Mouse (Mus musculus) testis, adult 2 months (tissue): ENCODE results near the gene Usp11. TPM values are rescaled to one million over a fixed set of nuclear protein-coding genes. Genes with fewer than 3 reads are reported as not detected.
"Not testable (repeated sequence)": the region's sequence is repeated elsewhere in the genome, so short reads cannot be mapped to it uniquely, and the experiment has no call there.

Source experiments
- H3K27ac ChIP-seq: fragments of 200-500 bp; 2 replicates; pipeline ENCODE4 v1.5.1; 2012; ENCODE audit warnings: low read depth, low read length; ENCODE audit not compliant: control insufficient read depth, insufficient read depth
- H3K27me3 ChIP-seq: fragments of 200-500 bp; 2 replicates; pipeline ENCODE4 v1.6.1; 2012; ENCODE audit warnings: mild to moderate bottlenecking, low read length, moderate library complexity; ENCODE audit not compliant: control insufficient read depth, insufficient read depth
- H3K36me3 ChIP-seq: fragments of 200-500 bp; 2 replicates; pipeline ENCODE4 v1.6.1; 2012; ENCODE audit warnings: mild to moderate bottlenecking, low read length; ENCODE audit not compliant: control insufficient read depth, insufficient read depth
- H3K4me1 ChIP-seq: fragments of 200-500 bp; 2 replicates; pipeline ENCODE4 v1.6.1; 2012; ENCODE audit warnings: low read length; ENCODE audit not compliant: control insufficient read depth, insufficient read depth
- H3K4me3 ChIP-seq: fragments of 200-500 bp; 2 replicates; pipeline ENCODE4 v1.5.1; 2012; ENCODE audit warnings: low read depth, mild to moderate bottlenecking, low read length, moderate library complexity, mixed read lengths; ENCODE audit not compliant: control insufficient read depth
- CTCF ChIP-seq: fragments of 200-500 bp; IDR thresholded peaks from 2 replicates; pipeline ENCODE4 v1.5.1; 2012; ENCODE audit warnings: low read depth, mild to moderate bottlenecking, inconsistent platforms, low read length, moderate library complexity; ENCODE audit not compliant: control insufficient read depth, insufficient read depth, insufficient replicate concordance
- POLR2A ChIP-seq: fragments of 200-500 bp; IDR thresholded peaks from 2 replicates; pipeline ENCODE4 v1.6.1; 2012; ENCODE audit warnings: low read depth, mild to moderate bottlenecking, inconsistent platforms, low read length, moderate library complexity; ENCODE audit not compliant: control insufficient read depth
- polyA plus RNA-seq: library from polyadenylated mRNA; depleted of rRNA; stranded (reverse); fragments of >200 nt; gene quantifications from 2 replicates; pipeline ENCODE4 v1.2.3, GENCODE M21; 2012; rRNA removed

The Usp11 gene
- polyA plus RNA-seq, 1 experiment: 5.6 TPM

DNA sequence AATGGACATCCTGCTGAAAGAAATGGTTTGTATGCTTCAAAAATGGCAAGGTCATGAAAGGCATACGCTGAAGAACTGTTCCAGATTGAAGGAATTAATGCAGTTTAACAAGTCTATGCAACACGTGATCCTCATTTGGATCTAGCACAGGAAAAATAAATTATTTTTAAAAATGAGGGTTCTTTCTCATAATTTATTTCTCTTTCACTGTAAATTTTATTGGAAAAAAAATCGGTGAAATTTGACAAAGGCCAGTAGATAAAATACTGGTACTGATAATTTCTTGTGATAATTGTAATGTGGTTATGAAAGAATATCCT lies 1.3 kb downstream of the Usp11 start:
- H3K27ac ChIP-seq: no peak overlapping the region
- H3K36me3 ChIP-seq: no peaks in the 10 kb centered on the region
- no peaks in the 10 kb centered on the region for H3K27me3 ChIP-seq
- no peaks in the 10 kb centered on the region for H3K4me1 ChIP-seq
- H3K4me3 ChIP-seq: no peak overlapping the region
- TF ChIP-seq CTCF: no peak
- TF ChIP-seq POLR2A: no peak

- Histone ChIP-seq H3K4me3 (no peak overlapping the region), H3K36me3 (no peaks in the 10 kb centered on the region), H3K4me1 (no peaks in the 10 kb centered on the region), H3K27ac (peak overlapping the region; percentile 1; the same call in 1 of the 2 replicates), H3K27me3 (no peaks in the 10 kb centered on the region)
- TF ChIP-seq CTCF (no peak), POLR2A (no peak)
Measured at GRCm38 (mm10) chrX:20728681-20729080, 25.0 kb downstream of the Usp11 start.

- H3K27ac ChIP-seq, H3K27me3 ChIP-seq, H3K4me1 ChIP-seq, H3K36me3 ChIP-seq, H3K4me3 ChIP-seq: not testable (repeated sequence)
Measured at GRCm38 (mm10) chrX:20730048-20730447, 26.3 kb downstream of the Usp11 start.

GRCm38 (mm10) chrX:20736479-20736878 lies 32.8 kb downstream of the Usp11 start:
- H3K4me1 ChIP-seq: no peaks in the 10 kb centered on the region
- H3K4me3 ChIP-seq: no peak overlapping the region
- no peaks in the 10 kb centered on the region for H3K27me3 ChIP-seq
- H3K36me3 ChIP-seq: no peaks in the 10 kb centered on the region
- H3K27ac ChIP-seq: no peak overlapping the region
- no peak for TF ChIP-seq CTCF
- no peak for TF ChIP-seq POLR2A

- no peaks in the 10 kb centered on the region for H3K4me1 ChIP-seq
- no peaks in the 10 kb centered on the region for H3K36me3 ChIP-seq
- H3K27ac ChIP-seq: no peak overlapping the region
- TF ChIP-seq CTCF (no peak), POLR2A (no peak)
- H3K4me3 ChIP-seq: no peak overlapping the region
- no peaks in the 10 kb centered on the region for H3K27me3 ChIP-seq
Measured at GRCm38 (mm10) chrX:20748829-20749228, 45.1 kb downstream of the Usp11 start.

DNA sequence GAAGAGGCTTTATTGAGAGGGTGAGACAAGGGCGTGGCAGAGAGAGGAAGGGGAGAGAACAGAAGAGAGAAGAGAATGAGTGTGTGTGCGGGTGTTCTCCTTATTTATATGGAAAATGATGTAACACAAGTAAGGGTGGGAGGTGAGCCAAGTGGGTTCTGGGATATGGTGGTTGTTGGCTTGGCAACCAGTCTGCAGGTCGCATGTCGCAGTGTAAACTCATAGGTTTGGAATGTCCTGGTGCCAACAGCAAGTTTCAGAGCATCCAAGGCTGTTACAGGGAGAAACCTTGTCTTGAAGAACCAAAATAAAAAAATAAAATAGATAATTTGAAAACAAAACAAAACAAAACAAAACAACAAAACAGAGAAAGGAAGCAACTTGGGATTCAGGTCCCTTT lies 57.5 kb downstream of the Usp11 start:
- Histone ChIP-seq H3K4me3 (no peak overlapping the region), H3K36me3 (no peaks in the 10 kb centered on the region), H3K27me3 (no peaks in the 10 kb centered on the region), H3K27ac (no peak overlapping the region), H3K4me1 (no peaks in the 10 kb centered on the region)
- TF ChIP-seq POLR2A (no peak), CTCF (no peak)

Other genes starting within 250 kb of the Usp11 start
- gene Rgn, start 154.1 kb upstream of the Usp11 start, polyA plus RNA-seq: 0.06 and 0.36 TPM in 2 replicates
- gene Rbm10, start 86.4 kb upstream of the Usp11 start, polyA plus RNA-seq: 9.2 and 11.8 TPM in 2 replicates
- 18.3 and 23.6 TPM in 2 replicates for gene Ndufb11, start 86.3 kb upstream of the Usp11 start, polyA plus RNA-seq
- 122 and 144 TPM in 2 replicates for gene Uba1, start 45.6 kb upstream of the Usp11 start, polyA plus RNA-seq
- 135 and 145 TPM in 2 replicates for gene Cdk16, start 16.0 kb upstream of the Usp11 start, polyA plus RNA-seq
- 25.5 and 29.4 TPM in 2 replicates for gene Araf, start 93.9 kb downstream of the Usp11 start, polyA plus RNA-seq
- 2.4 and 3.4 TPM in 2 replicates for gene Timp1, start 166.3 kb downstream of the Usp11 start, polyA plus RNA-seq
- gene Syn1, start 217.1 kb downstream of the Usp11 start, polyA plus RNA-seq: 0.16 TPM in 2 replicates
- 1.0 and 1.8 TPM in 2 replicates for gene Cfp, start 227.6 kb downstream of the Usp11 start, polyA plus RNA-seq
- gene Elk1, start 246.7 kb downstream of the Usp11 start, polyA plus RNA-seq: 1.8 and 1.9 TPM in 2 replicates